Mouse (Mus musculus) lung, postnatal 10 days (tissue): Measurements from ENCODE around the gene Gm19668.
"Not testable (repeated sequence)": the region's sequence is repeated elsewhere in the genome, so short reads cannot be mapped to it uniquely, and the experiment has no call there.

Experiments used
- DNase-seq: peaks from one replicate; pipeline ENCODE4 v3.0.0; 2021

Gene Gm19668

GRCm38 (mm10) chr10:77759582-77759981, 39.4 kb downstream of the Gm19668 start, which contains the start of gene Gm3233:
Gm3233 (minus strand) TSS chr10:77759682.
- not testable (repeated sequence) for DNase-seq

GRCm38 (mm10) chr10:77753448-77753847, 45.5 kb downstream of the Gm19668 start:
- no peak for DNase-seq

GRCm38 (mm10) chr10:77752312-77752711, 46.6 kb downstream of the Gm19668 start:
- not testable (repeated sequence) for DNase-seq

GRCm38 (mm10) chr10:77751254-77751653, 47.7 kb downstream of the Gm19668 start, which contains the start of gene Gm9736:
Gm9736 (minus strand) TSS chr10:77751354.
- DNase-seq, result not testable (repeated sequence)

- not testable (repeated sequence) for DNase-seq
Observed at GRCm38 (mm10) chr10:77750686-77751085, 48.2 kb downstream of the Gm19668 start.
